Mouse (Mus musculus) brain, embryonic 14.5 days (tissue): ENCODE measurements around the gene Tsen34.

Source experiments
- CTCF ChIP-seq: fragments of 200-500 bp; IDR thresholded peaks from 2 replicates; pipeline ENCODE4 v1.5.1; 2012; ENCODE audit warnings: inconsistent platforms, mild to moderate bottlenecking, moderate library complexity, borderline replicate concordance; ENCODE audit not compliant: insufficient read depth, insufficient read length; ENCODE audit errors: extremely low read depth
- POLR2A ChIP-seq: fragments of 200-500 bp; IDR thresholded peaks from 2 replicates; pipeline ENCODE4 v1.6.1; 2012; ENCODE audit warnings: mild to moderate bottlenecking, inconsistent platforms, borderline replicate concordance; ENCODE audit not compliant: poor library complexity, insufficient read depth, insufficient read length, severe bottlenecking; ENCODE audit errors: extremely low read depth

DNA sequence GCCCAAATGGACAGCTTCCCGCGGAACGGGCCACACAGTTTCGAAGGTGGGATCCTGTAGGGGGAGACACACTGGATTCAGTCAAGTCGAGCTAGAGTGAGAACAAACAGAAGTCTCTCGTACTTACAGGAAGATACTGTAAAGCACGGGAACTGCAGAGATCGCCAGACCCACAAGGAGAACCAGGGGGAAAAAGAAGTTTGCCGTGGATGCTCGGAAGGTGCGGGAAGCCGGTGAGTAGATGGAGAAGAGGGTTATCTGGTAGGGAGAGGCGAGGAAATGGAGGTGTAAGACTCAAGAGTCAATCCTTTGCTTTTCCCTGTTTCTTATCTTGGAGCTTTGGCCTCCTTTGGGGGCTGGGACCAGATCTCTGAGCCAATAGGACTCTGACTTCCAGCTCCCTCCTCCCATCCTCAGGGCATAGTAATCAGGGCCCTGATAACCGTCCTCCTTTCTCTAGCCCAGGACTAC is 25.7 kb upstream of the Tsen34 start:
- TF ChIP-seq CTCF (peak; percentile 5; the same call in 1 of the 2 replicates), POLR2A (no peak)
